Mouse (Mus musculus) erythroid progenitor cell, adult 5-6 weeks (primary cell): ENCODE data around the gene Zfp524. TPM values are rescaled to one million over a fixed set of nuclear protein-coding genes. Genes with fewer than 3 reads are reported as not detected.

Experiments used
- total RNA-seq, 2 experiments: library from RNA; stranded (forward) in 1 of 2; stranded (reverse) in 1 of 2; fragments of 150-400 nt in 1 of 2; fragments of 186-747, 209-891 nt in 1 of 2; gene quantifications; 2 replicates each; pipeline versions ENCODE4 v1.2.3 to v1.2.4; 2015 to 2017; ENCODE audit warnings: low replicate concordance in 2 of 2

Zfp524 gene
- total RNA-seq, 2 experiments from 2014 or later: 3.2 to 16.3 TPM

Other genes starting within 250 kb of the Zfp524 start
- gene Fam71e2, start 243.1 kb upstream of the Zfp524 start, total RNA-seq (2015; ENCODE audit: low replicate concordance): not detected in 2 replicates
- not detected in 2 replicates for gene Fam71e2, start 243.1 kb upstream of the Zfp524 start, total RNA-seq (2017; ENCODE audit: low replicate concordance)
- not detected in 2 replicates for gene Il11, start 231.6 kb upstream of the Zfp524 start, total RNA-seq (2015; ENCODE audit: low replicate concordance)
- not detected in 2 replicates for gene Il11, start 231.6 kb upstream of the Zfp524 start, total RNA-seq (2017; ENCODE audit: low replicate concordance)
- gene Tmem190, start 231.5 kb upstream of the Zfp524 start, total RNA-seq (2015; ENCODE audit: low replicate concordance): not detected in 2 replicates
- gene Tmem190, start 231.5 kb upstream of the Zfp524 start, total RNA-seq (2017; ENCODE audit: low replicate concordance): not detected in 2 replicates
- 2.9 TPM in 1 of 2 replicates, not detected in the other for gene Tmem238, start 224.8 kb upstream of the Zfp524 start, total RNA-seq (2015; ENCODE audit: low replicate concordance)
- gene Tmem238, start 224.8 kb upstream of the Zfp524 start, total RNA-seq (2017; ENCODE audit: low replicate concordance): 0.90 and 0.98 TPM in 2 replicates
- gene Rpl28, start 221.5 kb upstream of the Zfp524 start, total RNA-seq (2015; ENCODE audit: low replicate concordance): 603 and 642 TPM in 2 replicates
- gene Rpl28, start 221.5 kb upstream of the Zfp524 start, total RNA-seq (2017; ENCODE audit: low replicate concordance): 83.6 and 269 TPM in 2 replicates
- gene Ube2s, start 201.8 kb upstream of the Zfp524 start, total RNA-seq (2015; ENCODE audit: low replicate concordance): 686 and 831 TPM in 2 replicates
- 310 and 437 TPM in 2 replicates for gene Ube2s, start 201.8 kb upstream of the Zfp524 start, total RNA-seq (2017; ENCODE audit: low replicate concordance)
- not detected in 2 replicates for gene Shisa7, start 169.7 kb upstream of the Zfp524 start, total RNA-seq (2015; ENCODE audit: low replicate concordance)
- not detected in 2 replicates for gene Shisa7, start 169.7 kb upstream of the Zfp524 start, total RNA-seq (2017; ENCODE audit: low replicate concordance)
- gene Isoc2b, start 144.2 kb upstream of the Zfp524 start, total RNA-seq (2015; ENCODE audit: low replicate concordance): not detected in 2 replicates
- 1.5 TPM in 1 of 2 replicates, not detected in the other for gene Isoc2b, start 144.2 kb upstream of the Zfp524 start, total RNA-seq (2017; ENCODE audit: low replicate concordance)
- 2.2 TPM in 1 of 2 replicates, not detected in the other for gene Isoc2a, start 137.3 kb upstream of the Zfp524 start, total RNA-seq (2015; ENCODE audit: low replicate concordance)
- 0.26 and 1.8 TPM in 2 replicates for gene Isoc2a, start 137.3 kb upstream of the Zfp524 start, total RNA-seq (2017; ENCODE audit: low replicate concordance)
- gene Gm36210, start 107.9 kb upstream of the Zfp524 start, total RNA-seq (2015; ENCODE audit: low replicate concordance): not detected in 2 replicates
- gene Gm36210, start 107.9 kb upstream of the Zfp524 start, total RNA-seq (2017; ENCODE audit: low replicate concordance): not detected in 2 replicates
- 7.1 and 8.6 TPM in 2 replicates for gene Zfp628, start 99.2 kb upstream of the Zfp524 start, total RNA-seq (2015; ENCODE audit: low replicate concordance)
- gene Zfp628, start 99.2 kb upstream of the Zfp524 start, total RNA-seq (2017; ENCODE audit: low replicate concordance): 4.6 and 11.6 TPM in 2 replicates
- gene Nat14, start 92.4 kb upstream of the Zfp524 start, total RNA-seq (2015; ENCODE audit: low replicate concordance): 2.9 TPM in 1 of 2 replicates, not detected in the other
- gene Nat14, start 92.4 kb upstream of the Zfp524 start, total RNA-seq (2017; ENCODE audit: low replicate concordance): 0.64 and 4.4 TPM in 2 replicates
- gene Ssc5d, start 88.6 kb upstream of the Zfp524 start, total RNA-seq (2015; ENCODE audit: low replicate concordance): not detected in 2 replicates
- not detected in 2 replicates for gene Ssc5d, start 88.6 kb upstream of the Zfp524 start, total RNA-seq (2017; ENCODE audit: low replicate concordance)
- gene Sbk2, start 50.0 kb upstream of the Zfp524 start, total RNA-seq (2015; ENCODE audit: low replicate concordance): not detected in 2 replicates
- gene Sbk2, start 50.0 kb upstream of the Zfp524 start, total RNA-seq (2017; ENCODE audit: low replicate concordance): not detected in 2 replicates
- not detected in 2 replicates for gene Sbk3, start 43.2 kb upstream of the Zfp524 start, total RNA-seq (2015; ENCODE audit: low replicate concordance)
- gene Sbk3, start 43.2 kb upstream of the Zfp524 start, total RNA-seq (2017; ENCODE audit: low replicate concordance): not detected in 2 replicates
- gene Zfp579, start 18.3 kb upstream of the Zfp524 start, total RNA-seq (2015; ENCODE audit: low replicate concordance): 9.2 TPM in 1 of 2 replicates, not detected in the other
- gene Zfp579, start 18.3 kb upstream of the Zfp524 start, total RNA-seq (2017; ENCODE audit: low replicate concordance): 1.8 TPM in 1 of 2 replicates, not detected in the other
- gene Fiz1, start 282 bp downstream of the Zfp524 start, total RNA-seq (2015; ENCODE audit: low replicate concordance): 11.9 and 14.7 TPM in 2 replicates
- 5.6 and 9.1 TPM in 2 replicates for gene Fiz1, start 282 bp downstream of the Zfp524 start, total RNA-seq (2017; ENCODE audit: low replicate concordance)
- 5.0 TPM in 1 of 2 replicates, not detected in the other for gene Gm44973, start 1.1 kb downstream of the Zfp524 start, total RNA-seq (2015; ENCODE audit: low replicate concordance)
- 1.4 TPM in 1 of 2 replicates, not detected in the other for gene Gm44973, start 1.1 kb downstream of the Zfp524 start, total RNA-seq (2017; ENCODE audit: low replicate concordance)
- gene Zfp865, start 6.0 kb downstream of the Zfp524 start, total RNA-seq (2015; ENCODE audit: low replicate concordance): 9.0 and 9.2 TPM in 2 replicates
- gene Zfp865, start 6.0 kb downstream of the Zfp524 start, total RNA-seq (2017; ENCODE audit: low replicate concordance): 6.3 and 7.6 TPM in 2 replicates
- gene Ccdc106, start 6.1 kb downstream of the Zfp524 start, total RNA-seq (2015; ENCODE audit: low replicate concordance): not detected in 2 replicates
- not detected in 2 replicates for gene Ccdc106, start 6.1 kb downstream of the Zfp524 start, total RNA-seq (2017; ENCODE audit: low replicate concordance)
- not detected in 2 replicates for gene 4632433K11Rik, start 19.7 kb downstream of the Zfp524 start, total RNA-seq (2015; ENCODE audit: low replicate concordance)
- not detected in 2 replicates for gene 4632433K11Rik, start 19.7 kb downstream of the Zfp524 start, total RNA-seq (2017; ENCODE audit: low replicate concordance)
- 0.42 and 1.8 TPM in 2 replicates for gene Zfp784, start 24.0 kb downstream of the Zfp524 start, total RNA-seq (2015; ENCODE audit: low replicate concordance)
- 0.90 TPM in 1 of 2 replicates, not detected in the other for gene Zfp784, start 24.0 kb downstream of the Zfp524 start, total RNA-seq (2017; ENCODE audit: low replicate concordance)
- gene Zfp580, start 37.1 kb downstream of the Zfp524 start, total RNA-seq (2015; ENCODE audit: low replicate concordance): not detected in 2 replicates
- gene Zfp580, start 37.1 kb downstream of the Zfp524 start, total RNA-seq (2017; ENCODE audit: low replicate concordance): not detected in 2 replicates
- gene U2af2, start 47.7 kb downstream of the Zfp524 start, total RNA-seq (2015; ENCODE audit: low replicate concordance): 93.0 and 138 TPM in 2 replicates
- 83.8 and 99.2 TPM in 2 replicates for gene U2af2, start 47.7 kb downstream of the Zfp524 start, total RNA-seq (2017; ENCODE audit: low replicate concordance)
- 84.3 and 88.3 TPM in 2 replicates for gene Epn1, start 65.8 kb downstream of the Zfp524 start, total RNA-seq (2015; ENCODE audit: low replicate concordance)
- 75.9 and 127 TPM in 2 replicates for gene Epn1, start 65.8 kb downstream of the Zfp524 start, total RNA-seq (2017; ENCODE audit: low replicate concordance)
- gene Rfpl4, start 102.5 kb downstream of the Zfp524 start, total RNA-seq (2015; ENCODE audit: low replicate concordance): not detected in 2 replicates
- not detected in 2 replicates for gene Rfpl4, start 102.5 kb downstream of the Zfp524 start, total RNA-seq (2017; ENCODE audit: low replicate concordance)
- not detected in 2 replicates for gene Rasl2-9, start 111.5 kb downstream of the Zfp524 start, total RNA-seq (2015; ENCODE audit: low replicate concordance)
- not detected in 2 replicates for gene Rasl2-9, start 111.5 kb downstream of the Zfp524 start, total RNA-seq (2017; ENCODE audit: low replicate concordance)
- gene Vmn1r55, start 135.3 kb downstream of the Zfp524 start, total RNA-seq (2015; ENCODE audit: low replicate concordance): not detected in 2 replicates
- 0.13 TPM in 1 of 2 replicates, not detected in the other for gene Vmn1r55, start 135.3 kb downstream of the Zfp524 start, total RNA-seq (2017; ENCODE audit: low replicate concordance)
- not detected in 2 replicates for gene Vmn1r56, start 182.3 kb downstream of the Zfp524 start, total RNA-seq (2015; ENCODE audit: low replicate concordance)
- not detected in 2 replicates for gene Vmn1r56, start 182.3 kb downstream of the Zfp524 start, total RNA-seq (2017; ENCODE audit: low replicate concordance)
- not detected in 2 replicates for gene Vmn1r57, start 204.1 kb downstream of the Zfp524 start, total RNA-seq (2015; ENCODE audit: low replicate concordance)
- not detected in 2 replicates for gene Vmn1r57, start 204.1 kb downstream of the Zfp524 start, total RNA-seq (2017; ENCODE audit: low replicate concordance)